9 mouse cellular contexts compared by ENCODE assay signal in the genomic region with DNA sequence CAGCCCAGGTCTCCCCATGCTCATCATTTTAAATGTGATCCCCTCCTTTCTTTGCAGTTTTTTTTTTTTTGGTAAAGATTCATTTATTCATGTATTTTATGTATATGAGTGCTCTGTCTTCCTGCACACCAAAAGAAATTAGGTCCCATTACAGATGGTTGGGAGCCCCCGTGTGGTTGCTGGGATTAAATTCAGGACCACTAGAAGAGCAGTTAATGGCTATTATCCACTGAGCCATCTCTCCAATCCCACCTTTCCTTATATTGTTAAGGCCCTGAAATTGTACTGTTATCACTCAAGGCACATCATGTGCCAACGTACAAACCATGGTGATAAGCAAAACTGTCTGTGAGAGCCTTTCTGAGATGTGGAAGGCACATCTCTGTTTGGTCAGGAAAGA. TPM values are rescaled to one million over a fixed set of nuclear protein-coding genes. Genes with fewer than 3 reads are reported as not detected.
A peak's percentile ranks its signal among the peaks of the same experiment; 100 is the strongest.
DNase-seq lines count a peak whose midpoint lies in the region; TF ChIP-seq lines count a peak whose summit lies in the region.
"Had no signal": no experiment of that assay in that cellular context is flagged by ENCODE, and none has a peak within 500 bp of the region (broad histone marks: within the 10 kb centered on the region; RNA-seq: fewer than 3 reads in every experiment).

No protein-coding gene starts in this region.

- peak; percentile 51 for TF ChIP-seq CTCF in left cerebral cortex, adult 2 months (IDR thresholded peaks at IDR 0.05)

- H3K27ac ChIP-seq in left cerebral cortex, adult 2 months = no peak overlapping the region

- peak; percentile 3 to 16 for DNase-seq in adrenal gland, postnatal 36 days
- no peak for DNase-seq in adrenal gland, adult 2 months
- peak; percentile 22 to 29 for DNase-seq in left cerebral cortex, adult 2 months (ENCODE audit: extremely low spot score in 1 of 2, low spot score in 2 of 2)
- DNase-seq in left cerebral cortex, postnatal 36 days (ENCODE audit: low spot score in 2 of 2) = no peak
- peak; percentile 15 to 20 for DNase-seq in frontal cortex, postnatal 25 days (ENCODE audit: low spot score in 2 of 2)
- peak; percentile 54 for DNase-seq in retina, postnatal 1 day
- DNase-seq in natural killer cell, adult 2 months (ENCODE audit: low spot score in 2 of 2) = no peak
- no peak for DNase-seq in kidney, adult 11 months

- H3K4me3 ChIP-seq in left cerebral cortex, adult 2 months = no peak overlapping the region

- intact Hi-C loops in left cerebral cortex, adult 2 months (cut with DNase I) = loop anchor here (1.0 kb wide), 1 partner anchor 75 kb away; no protein-coding TSS in a partner anchor
- intact Hi-C loops in left cerebral cortex, postnatal 36 days (cut with DNase I) = no loop called here

RNA-seq across cellular contexts. Expression of a gene that starts 19.1 kb away (rescaled TPM):
- total RNA-seq in adrenal gland, postnatal 36 days (2021) = not detected
- not detected for total RNA-seq in adrenal gland, adult 2 months (2021)
- polyA plus RNA-seq in adrenal gland, adult 2 months (2012; rRNA removed) = 0.15 TPM in 1 of 2 replicates, not detected in the other
- not detected for total RNA-seq in left cerebral cortex, adult 2 months (2021)
- not detected for total RNA-seq in left cerebral cortex, postnatal 36 days (2021)
- total RNA-seq: hematopoietic stem cell, adult 5-6 weeks had no signal

Comparison
In these comparisons a context has a peak if more than half of its experiments do, and no peak if none do; other contexts are left out.
1. DNase-seq: peak in adrenal gland, postnatal 36 days (2 of 2), left cerebral cortex, adult 2 months (2 of 2), frontal cortex, postnatal 25 days (2 of 2) and retina, postnatal 1 day (single experiment); none in adrenal gland, adult 2 months (single experiment), left cerebral cortex, postnatal 36 days (0 of 2), natural killer cell, adult 2 months (0 of 2) and kidney, adult 11 months (single experiment).